Mouse (Mus musculus): ENCODE data around the gene Dpm1.

- TF ChIP-seq GATA1 (IDR thresholded peaks at IDR 0.05; ENCODE audit: borderline replicate concordance, low read length) (no peak), FLI1 (IDR thresholded peaks at IDR 0.05; ENCODE audit: low read length) (no peak)
Measured at GRCm38 (mm10) chr2:168242841-168243240, 12.4 kb upstream of the Dpm1 start.

Measured in megakaryocyte, embryonic 14.5 days (primary cell).